Mouse (Mus musculus): ENCODE measurements around the gene Ptpn14. TPM values are rescaled to one million over a fixed set of nuclear protein-coding genes. Genes with fewer than 3 reads are reported as not detected.
A peak's percentile ranks its signal among the peaks of the same experiment; 100 is the strongest.

Gene Ptpn14
- polyA plus RNA-seq, 1 experiment from 2014 or later, result 6.3 TPM

DNA sequence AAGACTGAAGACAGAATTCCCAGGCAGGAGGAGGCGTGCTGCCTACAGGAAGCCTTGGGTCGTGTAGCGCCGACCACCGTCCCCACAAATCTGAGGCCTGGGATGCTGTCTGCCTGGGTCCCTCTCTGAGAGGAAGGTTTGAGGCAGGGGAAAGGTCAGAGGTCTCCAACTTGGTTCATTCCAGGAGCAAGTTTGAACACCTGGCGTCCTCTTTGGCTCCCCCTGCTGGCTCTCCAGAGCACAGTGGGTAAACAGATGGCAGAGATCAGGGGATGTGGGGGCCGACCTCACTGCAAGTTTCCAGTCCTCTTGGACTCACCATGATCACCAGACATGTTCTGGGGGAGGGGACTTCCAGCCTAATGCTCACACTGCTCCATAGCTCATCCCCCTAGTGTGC lies 154.8 kb downstream of the Ptpn14 start:
- 59% methylated on average over 7 of the region's 7 CpGs for WGBS
- Histone ChIP-seq H3K36me3 (peaks cover 35% of the 10 kb centered on the region), H3K9me3 (replicated peaks) (no peaks in the 10 kb centered on the region), H3K4me3 (no peak overlapping the region), H3K27me3 (ENCODE audit: low read depth, poor library complexity, severe bottlenecking) (no peaks in the 10 kb centered on the region), H3K27ac (peak overlapping the region; percentile 42), H3K4me1 (peaks cover 28% of the 10 kb centered on the region)
- peak; percentile 81 for DNase-seq (ENCODE audit: low spot score)

DNA sequence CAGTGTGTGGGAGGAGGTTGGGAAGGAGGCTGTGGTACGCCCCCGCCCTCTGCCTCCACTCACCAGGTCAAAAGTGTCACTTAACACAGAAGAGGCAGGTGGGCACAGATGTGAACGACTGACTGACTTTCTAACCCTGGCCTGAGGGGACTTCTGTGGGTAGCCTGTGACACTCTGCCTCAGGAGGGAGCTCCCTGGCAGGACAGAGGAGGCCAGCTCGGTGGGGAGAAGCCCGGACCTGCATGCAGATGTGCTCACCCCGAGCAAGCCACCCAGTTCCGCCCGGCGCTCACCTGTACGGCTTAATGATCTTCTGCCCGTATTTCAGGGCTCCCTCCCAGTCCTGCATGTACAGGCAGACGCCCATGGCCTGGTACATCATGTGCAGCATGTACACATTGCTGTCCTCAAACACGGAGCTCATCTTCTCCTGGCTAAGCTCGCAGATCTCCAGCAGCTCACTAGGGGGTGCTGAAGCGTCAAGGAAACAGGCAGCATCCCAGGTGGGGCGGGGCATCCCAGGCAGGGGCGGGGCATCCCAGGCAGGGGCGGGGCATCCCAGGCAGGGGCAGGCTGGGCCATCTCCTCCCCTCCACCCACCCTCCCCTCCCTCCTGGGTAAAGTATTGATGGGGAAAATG lies 155.6 kb downstream of the Ptpn14 start:
- 42% methylated on average over 18 of the region's 18 CpGs for WGBS
- H3K4me3 ChIP-seq, result no peak overlapping the region
- peaks cover 28% of the 10 kb centered on the region for H3K4me1 ChIP-seq
- DNase-seq (ENCODE audit: low spot score), result peak; percentile 54
- H3K9me3 ChIP-seq (replicated peaks), result no peaks in the 10 kb centered on the region
- H3K36me3 ChIP-seq, result peaks cover 36% of the 10 kb centered on the region
- H3K27me3 ChIP-seq (ENCODE audit: low read depth, poor library complexity, severe bottlenecking), result no peaks in the 10 kb centered on the region
- peak overlapping the region; percentile 42 for H3K27ac ChIP-seq

DNA sequence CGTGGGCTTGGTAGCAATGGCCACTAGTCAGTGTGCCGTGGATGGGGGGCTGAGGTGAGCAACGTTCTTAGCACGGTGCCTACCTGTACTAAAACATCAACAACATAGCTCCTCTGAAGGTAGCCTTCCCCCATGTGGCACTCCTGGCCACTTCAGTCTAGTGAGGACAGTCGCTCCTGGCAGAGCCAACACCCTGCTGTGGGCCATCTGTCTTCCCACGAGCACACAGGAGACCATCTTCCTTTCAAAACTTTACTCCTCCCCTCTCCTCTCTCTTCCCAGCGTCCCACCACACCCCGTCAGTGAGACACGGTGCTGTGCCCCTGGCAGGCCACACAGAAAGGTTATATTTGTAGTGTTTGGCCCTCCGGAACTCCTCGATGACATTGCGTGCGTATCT lies 156.9 kb downstream of the Ptpn14 start:
- Histone ChIP-seq H3K27me3 (ENCODE audit: low read depth, poor library complexity, severe bottlenecking) (no peaks in the 10 kb centered on the region), H3K27ac (0 out of 2 replicates have a peak overlapping the region, but pooled peaks have one; percentile 19), H3K4me3 (no peak overlapping the region), H3K9me3 (replicated peaks) (no peaks in the 10 kb centered on the region), H3K4me1 (peaks cover 25% of the 10 kb centered on the region), H3K36me3 (peaks cover 38% of the 10 kb centered on the region)
- DNase-seq (ENCODE audit: low spot score), result no peak
- WGBS, result 72% methylated on average over 13 of the region's 13 CpGs

DNA sequence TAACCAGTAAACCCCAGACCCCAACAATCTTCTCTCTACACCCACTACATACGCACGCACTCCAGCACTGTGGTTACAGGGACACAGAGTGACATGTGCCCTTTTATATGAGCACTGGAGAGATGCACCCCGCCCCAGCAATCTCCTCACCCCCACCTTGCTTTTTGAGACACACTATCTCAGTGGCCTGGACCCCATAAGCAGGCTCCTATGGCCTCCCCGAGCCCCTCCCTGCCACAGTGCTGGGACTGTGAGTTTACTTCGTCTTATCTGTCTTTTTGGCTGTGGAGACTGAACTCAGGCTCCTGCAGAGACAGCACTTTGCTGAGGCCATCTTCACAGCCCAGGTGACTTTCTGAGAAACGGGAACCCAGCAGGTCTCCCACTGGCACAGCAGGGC lies 157.9 kb downstream of the Ptpn14 start:
- Histone ChIP-seq H3K4me3 (no peak overlapping the region), H3K27me3 (ENCODE audit: low read depth, poor library complexity, severe bottlenecking) (no peaks in the 10 kb centered on the region), H3K27ac (no peak overlapping the region), H3K4me1 (peaks cover 25% of the 10 kb centered on the region), H3K9me3 (replicated peaks) (no peaks in the 10 kb centered on the region), H3K36me3 (peaks cover 35% of the 10 kb centered on the region)
- 81% methylated on average over 6 of the region's 6 CpGs for WGBS
- DNase-seq (ENCODE audit: low spot score), result no peak

DNA sequence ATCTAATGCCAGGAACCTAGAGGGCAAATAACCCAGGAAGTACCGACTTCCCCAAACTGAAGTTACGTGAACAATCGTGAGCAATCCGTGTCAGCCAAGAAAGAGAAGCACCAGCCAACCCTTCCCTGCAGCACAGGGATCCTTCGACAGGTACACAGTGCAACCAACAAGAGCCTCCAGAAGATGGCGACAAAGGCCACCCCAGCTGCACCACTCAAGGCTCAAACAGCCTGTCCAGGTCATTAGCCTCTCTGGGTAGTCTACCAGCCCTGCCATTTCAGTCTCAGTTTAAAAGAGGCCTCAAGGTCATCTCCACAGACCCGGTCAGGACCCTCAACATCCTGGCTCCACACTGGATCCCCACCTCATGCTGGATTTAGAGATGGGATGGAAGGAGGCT lies 159.4 kb downstream of the Ptpn14 start:
- 39% methylated on average over 7 of the region's 7 CpGs for WGBS
- H3K36me3 ChIP-seq, result peaks cover 32% of the 10 kb centered on the region
- no peak overlapping the region for H3K27ac ChIP-seq
- DNase-seq (ENCODE audit: low spot score), result peak; percentile 77
- H3K9me3 ChIP-seq (replicated peaks), result no peaks in the 10 kb centered on the region
- no peak overlapping the region for H3K4me3 ChIP-seq
- H3K27me3 ChIP-seq (ENCODE audit: low read depth, poor library complexity, severe bottlenecking), result no peaks in the 10 kb centered on the region
- H3K4me1 ChIP-seq, result peaks cover 23% of the 10 kb centered on the region

DNA sequence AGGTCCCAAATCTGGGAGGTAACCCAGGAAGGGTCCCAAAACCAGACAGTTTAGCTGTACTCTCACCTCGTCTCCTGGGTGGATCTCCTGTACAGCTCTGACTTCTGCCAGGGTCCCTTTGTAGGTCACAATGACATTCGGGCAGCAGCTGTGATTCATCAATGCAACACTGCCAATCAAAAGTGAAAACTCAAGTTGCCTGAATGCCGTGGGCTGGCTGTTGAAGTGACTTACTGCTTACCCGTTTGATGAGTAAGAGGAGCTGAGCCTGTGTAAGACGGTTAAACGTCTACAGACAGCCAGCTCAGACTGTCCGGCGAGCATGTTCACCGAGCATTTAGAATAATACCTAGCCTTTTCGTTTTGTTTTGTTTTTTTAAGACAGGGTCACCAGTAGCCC lies 160.7 kb downstream of the Ptpn14 start:
- 81% methylated on average over 10 of the region's 10 CpGs for WGBS
- no peaks in the 10 kb centered on the region for H3K27me3 ChIP-seq (ENCODE audit: low read depth, poor library complexity, severe bottlenecking)
- no peak overlapping the region for H3K27ac ChIP-seq
- peaks cover 11% of the 10 kb centered on the region for H3K4me1 ChIP-seq
- H3K36me3 ChIP-seq, result peaks cover 44% of the 10 kb centered on the region
- no peak overlapping the region for H3K4me3 ChIP-seq
- no peak for DNase-seq (ENCODE audit: low spot score)
- H3K9me3 ChIP-seq (replicated peaks), result no peaks in the 10 kb centered on the region

DNA sequence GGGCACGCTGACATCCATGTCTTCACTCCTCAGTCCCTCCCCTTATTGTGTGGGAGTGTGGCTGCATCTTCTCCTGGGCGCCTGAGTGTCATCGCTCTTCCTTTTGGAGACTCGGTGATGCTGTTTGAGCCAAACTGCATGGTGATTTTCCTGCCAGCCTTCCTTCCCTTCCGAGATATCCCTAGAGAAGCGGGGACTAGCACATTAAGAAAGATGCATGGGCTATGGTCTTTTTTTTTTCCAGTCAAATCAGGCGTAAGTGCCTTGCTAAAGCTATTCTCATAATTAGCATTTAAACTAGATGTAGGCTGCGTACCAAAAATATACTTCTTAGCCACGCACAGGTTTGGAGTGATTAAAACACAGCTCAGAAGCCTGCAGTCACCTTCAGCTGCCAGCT lies 166.1 kb downstream of the Ptpn14 start:
- H3K4me3 ChIP-seq, result no peak overlapping the region
- DNase-seq (ENCODE audit: low spot score), result no peak
- no peak overlapping the region for H3K27ac ChIP-seq
- no peaks in the 10 kb centered on the region for H3K9me3 ChIP-seq (replicated peaks)
- WGBS, result 91% methylated on average over 9 of the region's 9 CpGs
- H3K27me3 ChIP-seq (ENCODE audit: low read depth, poor library complexity, severe bottlenecking), result no peaks in the 10 kb centered on the region
- peaks cover 65% of the 10 kb centered on the region for H3K36me3 ChIP-seq
- H3K4me1 ChIP-seq, result no peaks in the 10 kb centered on the region

DNA sequence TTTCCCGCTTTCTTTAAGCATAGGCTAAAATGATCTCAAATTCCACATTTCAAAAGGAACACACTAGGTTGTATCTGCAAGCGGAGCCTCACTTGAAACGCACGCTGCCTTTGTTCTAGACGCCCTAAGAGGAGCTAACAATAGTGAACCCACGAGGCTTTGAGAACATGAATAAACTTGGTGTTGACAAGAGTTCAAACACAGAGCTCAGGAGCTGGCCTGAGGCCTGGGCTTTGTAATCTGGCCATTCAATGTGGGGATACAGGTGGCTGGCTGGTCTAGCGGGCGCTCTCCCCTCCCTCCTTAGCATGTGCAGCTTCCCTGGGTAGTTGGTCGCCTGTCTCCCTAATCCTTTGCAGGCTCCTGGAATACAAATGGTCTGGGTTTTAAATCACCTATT lies 169.8 kb downstream of the Ptpn14 start:
- H3K36me3 ChIP-seq, result peaks cover 83% of the 10 kb centered on the region
- H3K27ac ChIP-seq, result no peak overlapping the region
- H3K4me1 ChIP-seq, result peaks cover 8% of the 10 kb centered on the region
- no peaks in the 10 kb centered on the region for H3K27me3 ChIP-seq (ENCODE audit: low read depth, poor library complexity, severe bottlenecking)
- H3K9me3 ChIP-seq (replicated peaks), result no peaks in the 10 kb centered on the region
- 86% methylated on average over 9 of the region's 9 CpGs for WGBS
- no peak overlapping the region for H3K4me3 ChIP-seq
- no peak for DNase-seq (ENCODE audit: low spot score)

DNA sequence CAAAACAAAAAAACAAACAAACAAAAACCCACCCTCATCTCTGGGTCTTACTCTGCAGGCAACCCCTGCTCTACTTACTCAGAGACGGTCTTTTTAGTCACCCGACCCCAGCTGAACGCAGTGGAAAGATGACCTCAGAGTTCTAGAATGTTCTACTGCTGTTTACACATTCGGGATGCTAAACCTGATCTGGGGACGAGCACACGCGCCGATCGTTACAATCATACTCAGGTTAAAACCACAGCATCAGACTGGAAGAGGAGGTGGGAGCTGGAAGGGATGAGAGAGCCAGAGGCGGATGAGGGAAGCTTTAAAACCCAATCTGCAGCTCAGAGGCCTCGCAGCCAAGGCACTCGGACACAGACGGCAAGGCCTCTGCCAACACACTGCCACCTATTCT lies 170.6 kb downstream of the Ptpn14 start:
- no peak for DNase-seq (ENCODE audit: low spot score)
- Histone ChIP-seq H3K9me3 (replicated peaks) (no peaks in the 10 kb centered on the region), H3K4me1 (peaks cover 13% of the 10 kb centered on the region), H3K27me3 (ENCODE audit: low read depth, poor library complexity, severe bottlenecking) (no peaks in the 10 kb centered on the region), H3K36me3 (peaks cover 74% of the 10 kb centered on the region), H3K27ac (0 out of 2 replicates have a peak overlapping the region, but pooled peaks have one; percentile 9), H3K4me3 (no peak overlapping the region)
- WGBS, result 90% methylated on average over 13 of the region's 13 CpGs

DNA sequence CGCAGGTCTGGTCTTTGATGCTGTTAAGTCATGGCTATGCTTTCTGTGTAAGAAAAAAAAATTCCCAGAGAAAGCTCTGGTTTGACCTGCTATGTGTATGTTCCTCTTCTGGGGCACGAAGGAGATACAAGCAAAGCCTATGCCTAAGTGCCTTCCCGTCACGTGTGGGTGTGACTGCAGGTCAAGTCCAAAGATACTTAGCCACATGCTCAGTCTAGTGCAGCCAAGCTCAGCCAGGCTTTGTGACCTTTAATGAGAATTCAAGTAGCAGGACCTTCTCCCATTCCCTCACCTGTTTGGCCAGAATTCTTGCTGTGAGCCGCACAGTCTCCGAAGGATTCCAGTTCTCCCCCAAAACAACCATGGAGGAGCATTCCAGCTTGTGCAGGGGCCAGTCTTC lies 171.5 kb downstream of the Ptpn14 start:
- WGBS, result 94% methylated on average over 6 of the region's 6 CpGs
- H3K27me3 ChIP-seq (ENCODE audit: low read depth, poor library complexity, severe bottlenecking), result no peaks in the 10 kb centered on the region
- peaks cover 66% of the 10 kb centered on the region for H3K36me3 ChIP-seq
- H3K9me3 ChIP-seq (replicated peaks), result no peaks in the 10 kb centered on the region
- H3K4me1 ChIP-seq, result peaks cover 13% of the 10 kb centered on the region
- DNase-seq (ENCODE audit: low spot score), result no peak
- H3K4me3 ChIP-seq, result no peak overlapping the region
- no peak overlapping the region for H3K27ac ChIP-seq

DNA sequence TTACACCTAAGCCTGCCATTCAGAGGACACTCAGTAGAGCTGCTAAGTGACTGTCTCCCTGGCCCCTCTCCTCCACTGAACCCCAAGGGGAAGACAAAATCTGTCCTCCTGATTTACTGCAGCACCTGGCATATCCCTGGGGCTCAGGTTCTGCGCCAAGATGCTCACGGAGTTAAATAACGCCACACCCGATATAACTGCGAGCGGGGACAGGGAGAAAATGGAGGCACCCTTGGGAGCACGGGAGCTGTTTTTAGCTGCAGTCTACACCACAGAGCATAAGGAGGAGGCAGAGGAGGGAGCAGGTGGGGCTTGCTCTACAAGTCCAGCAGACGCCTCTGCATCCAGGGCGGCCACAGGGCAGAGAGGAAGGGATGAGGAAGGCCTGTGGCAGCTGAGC lies 174.3 kb downstream of the Ptpn14 start:
- peaks cover 13% of the 10 kb centered on the region for H3K4me1 ChIP-seq
- no peaks in the 10 kb centered on the region for H3K9me3 ChIP-seq (replicated peaks)
- DNase-seq (ENCODE audit: low spot score), result no peak
- no peak overlapping the region for H3K4me3 ChIP-seq
- H3K27me3 ChIP-seq (ENCODE audit: low read depth, poor library complexity, severe bottlenecking), result no peaks in the 10 kb centered on the region
- no peak overlapping the region for H3K27ac ChIP-seq
- H3K36me3 ChIP-seq, result peaks cover 51% of the 10 kb centered on the region
- WGBS, result 94% methylated on average over 9 of the region's 9 CpGs

DNA sequence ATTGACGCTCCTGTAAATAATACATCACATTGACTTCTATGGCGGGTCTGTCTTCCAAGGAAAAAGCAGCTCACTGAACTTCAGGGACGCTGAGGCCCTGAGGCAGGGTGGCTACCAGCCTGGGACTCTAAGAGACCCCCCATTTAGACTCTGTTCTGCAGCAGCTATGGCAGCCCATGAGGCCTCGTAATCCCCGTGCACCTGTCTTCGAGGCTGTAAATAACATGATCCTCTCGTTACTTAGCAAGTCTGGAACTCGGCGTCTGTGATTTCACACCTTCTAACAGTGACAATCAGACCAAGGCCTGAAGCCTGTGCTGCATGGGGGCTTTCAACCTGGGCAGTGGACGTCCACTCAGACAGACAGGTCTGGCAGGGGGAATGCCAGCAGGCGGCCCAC lies 175.1 kb downstream of the Ptpn14 start:
- Histone ChIP-seq H3K27me3 (ENCODE audit: low read depth, poor library complexity, severe bottlenecking) (no peaks in the 10 kb centered on the region), H3K27ac (no peak overlapping the region), H3K36me3 (peaks cover 48% of the 10 kb centered on the region), H3K4me1 (peaks cover 13% of the 10 kb centered on the region), H3K4me3 (no peak overlapping the region), H3K9me3 (replicated peaks) (no peaks in the 10 kb centered on the region)
- 76% methylated on average over 11 of the region's 11 CpGs for WGBS
- DNase-seq (ENCODE audit: low spot score), result no peak

DNA sequence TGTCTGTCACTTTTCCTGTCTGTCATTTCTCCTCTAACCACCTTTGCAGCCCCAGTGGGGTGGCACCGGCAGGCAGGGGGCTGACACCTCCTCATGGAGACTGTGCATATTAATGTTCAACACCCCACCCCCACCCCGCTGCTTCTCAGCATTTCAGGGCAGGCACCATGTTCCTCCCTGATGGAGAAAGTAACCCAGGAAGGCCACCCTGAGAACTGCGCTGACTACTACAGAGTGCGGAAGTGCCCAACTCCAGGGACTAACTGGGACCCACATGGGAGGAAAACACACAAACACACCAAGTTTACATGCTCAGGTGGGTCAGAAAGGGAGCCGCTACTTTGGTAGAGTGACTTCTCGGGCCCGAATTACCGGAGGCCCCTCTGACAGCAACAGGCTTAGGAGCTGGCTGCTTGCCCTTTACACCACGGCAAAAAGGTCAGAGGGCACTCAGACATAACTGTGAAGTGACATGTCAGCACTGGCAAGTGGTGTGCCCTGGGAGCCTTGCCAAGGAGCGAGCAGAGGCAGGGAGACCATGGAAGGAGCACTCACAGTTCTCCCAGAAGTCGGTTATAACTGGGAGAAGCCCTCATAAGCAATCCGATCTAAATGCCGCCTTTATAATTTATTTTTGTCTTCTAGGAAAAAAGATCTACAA lies 182.7 kb downstream of the Ptpn14 start:
- DNase-seq (ENCODE audit: low spot score), result no peak
- Histone ChIP-seq H3K27me3 (ENCODE audit: low read depth, poor library complexity, severe bottlenecking) (no peaks in the 10 kb centered on the region), H3K4me1 (peaks cover 42% of the 10 kb centered on the region), H3K36me3 (peaks cover 34% of the 10 kb centered on the region), H3K27ac (peak overlapping the region; percentile 50), H3K4me3 (no peak overlapping the region), H3K9me3 (replicated peaks) (no peaks in the 10 kb centered on the region)
- WGBS, result 60% methylated on average over 13 of the region's 13 CpGs
